Mouse (Mus musculus) layer of hippocampus, postnatal 14 days (tissue): ENCODE data around the gene Cpe. TPM values are rescaled to one million over a fixed set of nuclear protein-coding genes. Genes with fewer than 3 reads are reported as not detected.

Experiments
- DNase-seq, 2 experiments: peaks; one replicate each; pipeline ENCODE4 v3.0.0; 2021 to 2022; ENCODE audit warnings: low spot score in 2 of 2, mixed read lengths in 1 of 2
- long read RNA-seq, 2 experiments: library from polyadenylated mRNA; stranded (forward); transcript quantifications; one replicate each; pipeline ENCODE4 v2.0.0; 2021
- total RNA-seq, 2 experiments: library from RNA; stranded (reverse); gene quantifications; 2 replicates each; pipeline ENCODE4 v1.2.3; 2021

Gene Cpe
- total RNA-seq, result 1,000 to 10,000 TPM; 3,147 to 3,263 TPM
- long read RNA-seq, experiment 1, transcript Cpe-201 (9 exons, 2,117 nt), result major isoform, 4,376 of 4,658 reads
- long read RNA-seq, experiment 1, partial matches to known transcripts, result 210 of 4,658 reads
- long read RNA-seq, experiment 1, other reads (novel, unspliced or antisense), result 72 of 4,658 reads
- long read RNA-seq, experiment 2, transcript Cpe-201 (9 exons, 2,117 nt), result major isoform, 4,557 of 4,888 reads
- long read RNA-seq, experiment 2, partial matches to known transcripts, result 237 of 4,888 reads
- long read RNA-seq, experiment 2, other reads (novel, unspliced or antisense), result 94 of 4,888 reads

GRCm38 (mm10) chr8:64692651-64693201 is at the start of gene Cpe:
Cpe (minus strand) TSS chr8:64693054.
- DNase-seq, result peak; percentile 89 to 91

DNA sequence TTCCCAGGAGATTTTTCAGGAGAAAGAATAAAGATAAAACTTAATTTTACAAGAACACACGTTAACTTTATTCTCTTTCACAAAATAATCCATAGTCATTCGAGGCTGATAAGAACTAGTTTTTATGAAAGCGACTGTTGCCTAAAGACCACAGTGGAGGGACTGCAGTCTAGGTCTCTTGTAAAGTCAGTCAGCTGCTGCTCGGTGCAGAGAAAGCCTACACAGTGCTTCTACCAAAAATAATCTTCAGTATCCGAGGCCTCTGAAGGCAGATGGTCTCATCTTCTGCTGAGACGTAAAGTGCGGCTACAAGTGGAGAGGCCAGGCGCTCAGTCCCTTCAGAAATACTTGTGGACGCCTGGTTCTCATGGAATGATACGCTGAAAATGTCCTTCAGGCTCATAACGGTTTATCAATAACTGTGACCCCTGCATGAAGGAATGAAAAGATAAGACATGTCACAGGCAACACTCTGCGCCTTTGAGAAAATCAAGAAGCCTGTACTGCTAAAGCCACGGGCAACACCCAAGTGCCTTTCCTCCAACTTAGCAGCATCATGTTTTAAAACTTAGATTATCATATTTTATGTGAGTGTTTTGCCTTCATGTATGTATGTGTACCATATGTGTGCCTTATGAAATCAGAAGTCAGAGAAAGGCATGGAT is 47.8 kb upstream of the Cpe start:
- no peak for DNase-seq

DNA sequence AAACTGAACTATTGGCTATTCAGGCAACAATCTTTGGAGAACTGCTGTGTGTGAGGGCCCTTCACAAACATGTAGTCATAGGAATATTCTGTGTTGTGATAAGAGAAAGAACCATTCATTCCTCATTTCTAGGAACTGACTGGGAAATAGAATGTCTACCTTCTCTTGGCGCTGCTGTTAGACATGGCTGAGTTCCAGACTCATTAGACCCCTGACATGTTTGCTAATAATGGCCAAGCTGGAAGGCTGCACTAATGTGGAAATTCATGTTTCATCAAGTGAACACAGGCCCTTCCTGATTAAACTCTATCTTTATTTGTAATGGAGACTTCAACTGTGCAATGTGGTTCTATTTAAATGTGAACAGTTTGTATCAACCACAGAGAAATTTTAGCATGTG is 46.1 kb upstream of the Cpe start:
- no peak for DNase-seq

DNA sequence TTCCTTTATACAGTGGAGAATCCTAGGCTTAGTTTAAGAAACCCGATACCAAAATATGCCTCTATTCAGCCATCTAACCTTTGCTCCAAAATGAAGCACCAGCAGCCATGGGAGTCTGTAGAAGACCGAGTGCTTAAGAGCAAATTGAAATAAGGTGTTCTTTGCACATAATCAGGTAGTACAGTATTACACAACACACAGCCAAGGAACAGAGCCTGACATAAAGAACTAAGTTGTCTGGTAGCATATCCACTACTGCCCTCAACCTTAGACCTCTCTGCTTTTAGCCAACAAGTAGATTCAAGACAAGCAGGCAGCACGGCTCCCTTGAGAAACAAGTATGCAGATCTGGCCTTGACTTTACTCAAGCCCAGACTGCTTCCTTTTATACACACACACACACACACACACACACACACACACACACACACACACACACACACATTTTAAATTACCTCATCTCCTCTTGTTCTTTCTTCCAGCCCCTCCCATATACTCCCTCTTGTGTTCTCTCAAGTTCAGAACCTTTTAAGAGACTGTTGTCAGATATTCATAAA is 44.0 kb upstream of the Cpe start:
- no peak for DNase-seq

GRCm38 (mm10) chr8:64735161-64735560 is 42.3 kb upstream of the Cpe start:
- no peak for DNase-seq

DNA sequence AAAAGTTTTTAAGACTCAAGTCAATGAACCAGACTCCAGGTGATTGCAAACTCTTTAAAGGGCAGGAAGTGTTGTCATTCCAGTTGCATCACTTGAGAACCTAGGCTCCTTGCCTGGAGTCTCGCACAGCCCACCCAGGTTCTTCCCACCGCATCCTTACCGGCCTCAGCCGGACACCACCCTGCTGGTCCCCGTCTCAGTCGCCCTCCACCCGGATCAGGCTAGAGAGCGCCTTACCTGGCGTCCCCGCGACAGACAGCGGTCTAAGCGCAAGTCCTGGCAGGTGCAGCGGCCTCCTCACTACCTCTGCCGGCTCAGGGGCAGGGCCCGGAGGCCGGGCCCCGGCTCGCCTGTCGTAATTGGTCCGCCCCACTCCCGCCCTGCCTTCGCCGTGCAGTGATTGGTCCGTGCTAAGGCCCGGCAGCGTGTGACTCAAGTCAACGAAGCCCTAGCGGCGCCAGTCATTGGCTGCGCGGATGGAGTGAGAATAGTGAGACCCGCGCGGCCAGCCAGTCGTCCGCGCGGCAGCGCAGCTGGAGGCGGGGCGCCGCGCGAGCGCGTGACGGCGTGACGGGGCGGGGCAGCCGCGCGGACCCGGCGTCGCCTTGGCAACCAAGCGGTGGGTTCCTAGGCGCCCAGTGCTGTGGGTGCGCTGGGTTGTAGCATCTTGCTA is 40.6 kb upstream of the Cpe start, which contains the start of gene Msmo1:
TSS of gene Msmo1 (minus strand) at position 522 of the 673 bp plus-strand sequence.
- DNase-seq, result peak; percentile 96 to 99

DNA sequence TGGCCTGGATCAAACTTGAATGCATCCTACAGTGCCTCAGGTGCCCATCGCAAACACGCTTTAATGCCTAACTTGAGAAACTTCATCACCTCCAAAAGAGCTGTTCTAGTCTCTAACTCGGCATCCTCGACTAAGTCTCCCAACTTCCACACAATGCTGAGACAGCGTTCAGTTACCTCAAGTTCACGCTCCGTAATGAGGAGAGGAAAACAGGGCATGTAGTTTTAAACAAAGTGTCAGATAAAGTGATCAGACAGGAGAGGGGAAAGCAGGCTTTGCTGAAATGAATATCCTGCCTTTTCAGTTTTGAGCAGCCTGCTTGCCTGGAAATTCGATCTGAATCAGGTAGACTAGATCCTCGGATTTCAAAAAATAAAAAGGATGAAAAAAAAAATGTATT is 39.7 kb upstream of the Cpe start:
- no peak for DNase-seq

DNA sequence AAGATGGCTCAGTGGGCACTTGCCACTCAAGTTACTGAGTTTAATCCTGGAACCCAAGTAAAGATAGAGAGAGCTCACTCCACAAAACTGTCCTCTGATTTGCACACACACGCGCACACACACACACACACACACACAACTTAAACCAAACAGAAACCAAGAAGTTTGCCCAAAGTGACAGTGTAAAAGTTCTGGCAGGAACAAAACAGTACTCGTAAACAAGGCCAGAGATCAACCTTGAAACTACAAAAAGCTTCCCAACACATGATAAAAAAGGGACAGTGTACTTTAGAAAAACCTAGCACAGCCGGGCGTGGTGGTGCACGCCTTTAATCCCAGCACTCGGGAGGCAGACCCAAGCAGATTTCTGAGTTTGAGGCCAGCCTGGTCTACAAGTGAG is 35.3 kb upstream of the Cpe start:
- DNase-seq, result no peak

DNA sequence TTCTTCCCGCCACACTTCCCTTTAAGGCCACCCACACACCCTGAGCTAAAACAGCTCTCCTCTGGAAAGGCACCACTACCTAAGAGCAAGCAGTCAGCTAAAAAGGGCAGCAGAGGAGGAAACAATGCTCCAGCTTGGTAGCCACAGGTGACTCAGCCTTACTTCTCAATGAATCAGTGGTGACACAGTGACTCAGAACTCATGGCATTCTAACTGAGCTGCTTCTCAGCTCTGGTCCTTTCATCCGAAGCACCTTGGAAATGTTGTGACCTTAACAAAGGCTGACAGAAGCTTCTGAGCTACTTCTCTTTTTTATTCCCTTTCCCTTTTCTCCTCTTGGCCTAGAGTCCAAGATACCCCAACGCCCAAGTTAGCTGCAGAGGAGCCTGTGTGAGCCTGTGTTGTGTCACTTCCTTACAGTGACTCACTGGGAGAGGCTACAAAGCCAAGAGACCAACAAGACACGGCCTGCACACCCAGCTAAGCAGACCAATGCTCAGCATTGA is 33.4 kb upstream of the Cpe start:
- no peak for DNase-seq

DNA sequence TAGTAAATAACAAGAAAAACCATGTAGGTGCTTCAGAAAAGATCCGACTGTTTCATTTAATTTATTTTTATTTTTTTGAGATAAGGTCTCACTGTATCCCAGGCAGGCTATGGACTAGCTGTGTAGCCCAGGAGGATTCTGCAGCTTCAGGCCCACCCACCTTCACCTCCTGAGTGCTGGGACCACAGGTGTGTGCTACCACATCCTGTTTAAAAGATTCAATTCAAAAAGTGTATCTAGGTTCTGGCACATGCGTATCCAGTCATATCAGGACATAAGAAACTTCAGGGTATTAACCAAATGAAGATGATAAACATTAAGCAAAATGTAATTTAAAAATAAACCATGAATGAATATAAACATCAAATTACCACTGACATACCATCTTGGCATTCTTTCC is 30.4 kb upstream of the Cpe start:
- no peak for DNase-seq

DNA sequence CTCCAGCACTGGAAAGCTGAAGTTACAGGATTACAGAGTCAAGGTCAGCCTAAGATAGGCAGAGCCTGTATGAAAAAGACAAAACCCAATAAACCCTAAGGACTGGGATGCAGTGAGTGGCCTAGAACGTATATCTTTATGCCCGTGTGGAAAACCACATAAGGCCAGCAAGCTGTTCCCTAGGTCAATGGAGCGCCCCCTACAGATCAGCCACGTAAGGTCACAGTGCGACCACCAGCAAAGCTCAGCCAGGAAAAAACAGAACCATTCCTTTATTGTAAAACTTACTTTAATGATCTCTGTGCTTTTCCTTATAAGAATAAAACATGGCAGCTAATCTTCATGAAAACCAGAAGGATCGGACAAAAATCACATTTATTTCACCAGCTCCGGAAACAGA is 25.0 kb upstream of the Cpe start:
- no peak for DNase-seq

DNA sequence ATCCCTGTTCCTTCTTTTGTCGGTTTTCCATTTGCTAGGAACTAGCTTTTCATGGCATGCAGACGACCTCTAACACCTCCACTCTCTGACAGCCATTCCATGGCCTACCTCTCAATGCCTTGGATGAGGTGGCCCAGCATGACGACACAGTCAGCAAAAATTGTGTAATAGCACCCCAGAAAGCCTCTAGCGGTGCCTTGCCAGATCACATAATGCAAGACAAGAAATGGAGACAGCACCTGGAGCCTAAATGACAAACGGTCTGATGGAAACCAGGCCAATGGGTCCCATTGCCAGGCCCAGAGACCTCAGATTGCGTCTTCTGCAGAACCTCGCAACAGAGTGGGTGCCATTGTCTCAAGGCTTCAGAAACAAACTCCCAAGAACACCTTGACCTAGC is 19.6 kb upstream of the Cpe start:
- DNase-seq, result no peak

- DNase-seq, result no peak
Observed at GRCm38 (mm10) chr8:64711544-64711943, 18.7 kb upstream of the Cpe start.

- no peak for DNase-seq
Observed at GRCm38 (mm10) chr8:64707481-64707880, 14.6 kb upstream of the Cpe start.

- no peak for DNase-seq
Observed at GRCm38 (mm10) chr8:64703191-64703590, 10.3 kb upstream of the Cpe start.

GRCm38 (mm10) chr8:64691591-64692401 is 1.1 kb downstream of the Cpe start:
- DNase-seq, result peak in 1 of 2 experiments; percentile 24

DNA sequence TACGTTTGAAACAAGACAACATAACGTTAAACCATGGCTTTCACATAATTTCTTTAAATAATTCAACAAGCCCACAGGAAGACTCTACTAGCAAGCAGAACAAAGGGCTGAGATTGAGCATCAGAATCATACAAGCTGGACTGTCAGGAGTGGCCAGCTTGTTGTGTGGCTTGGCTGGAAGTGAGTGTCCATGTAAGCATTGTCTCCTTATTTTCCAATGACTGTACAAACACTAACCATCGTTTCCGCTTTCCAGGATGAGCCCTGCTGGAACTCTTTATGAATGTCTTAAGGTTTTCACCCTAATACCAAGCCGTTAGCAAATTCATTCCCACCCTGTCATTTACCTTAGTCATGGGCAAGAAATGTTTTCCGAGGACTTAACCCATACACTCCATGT is 2.0 kb downstream of the Cpe start:
- DNase-seq, result no peak

DNA sequence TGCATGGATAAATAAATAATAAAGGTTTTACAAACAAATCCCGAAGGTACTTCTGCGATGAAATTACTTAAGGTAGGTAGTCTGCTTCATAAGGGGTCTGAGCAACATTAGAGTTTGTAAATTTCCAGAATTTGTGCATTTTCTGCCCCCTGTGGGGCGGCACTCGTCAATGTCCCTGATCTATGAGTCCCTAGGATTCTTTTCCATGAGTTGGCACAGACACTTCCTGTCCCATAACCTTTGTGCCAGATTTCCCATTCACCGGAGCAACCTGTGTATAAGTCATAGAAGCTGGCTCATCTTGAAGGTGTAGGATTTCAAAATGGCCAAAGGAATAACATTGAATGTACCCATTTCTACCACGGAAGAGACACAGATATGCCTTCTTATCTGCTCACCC is 2.5 kb downstream of the Cpe start:
- no peak for DNase-seq

- DNase-seq, result no peak
Observed at GRCm38 (mm10) chr8:64688741-64689140, 4.1 kb downstream of the Cpe start.

GRCm38 (mm10) chr8:64688161-64688560 is 4.7 kb downstream of the Cpe start:
- DNase-seq, result no peak

DNA sequence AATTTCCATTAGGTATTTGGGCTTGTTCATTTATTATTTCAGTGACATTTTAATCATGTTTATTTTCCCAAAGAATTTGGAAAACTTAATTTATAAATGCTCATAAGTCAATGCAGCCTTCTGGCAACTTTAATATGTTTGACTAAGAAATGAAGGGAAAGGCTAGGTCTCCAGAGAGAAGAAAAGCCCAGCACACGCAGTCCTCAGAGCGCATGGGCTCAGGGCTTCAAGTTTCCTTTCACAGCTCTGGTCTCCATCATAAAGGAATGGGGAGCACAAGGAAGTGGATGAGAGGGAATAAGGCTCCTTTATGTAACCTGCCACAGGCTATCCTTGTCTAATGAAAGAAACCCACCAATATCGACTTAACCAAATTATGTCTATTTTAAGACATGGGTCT is 10.4 kb downstream of the Cpe start:
- no peak for DNase-seq
